Mouse (Mus musculus) stomach, postnatal 0 days (tissue): Measurements from ENCODE around the gene 2310057M21Rik.

Source experiments
- CTCF ChIP-seq: IDR thresholded peaks from 2 replicates; pipeline ENCODE4 v1.5.1; 2016; ENCODE audit warnings: antibody characterized with exemption, low read depth, mild to moderate bottlenecking, moderate library complexity
- EP300 ChIP-seq: optimal IDR thresholded peaks from 2 replicates; pipeline ENCODE3; 2016; ENCODE audit warnings: antibody characterized with exemption

DNA sequence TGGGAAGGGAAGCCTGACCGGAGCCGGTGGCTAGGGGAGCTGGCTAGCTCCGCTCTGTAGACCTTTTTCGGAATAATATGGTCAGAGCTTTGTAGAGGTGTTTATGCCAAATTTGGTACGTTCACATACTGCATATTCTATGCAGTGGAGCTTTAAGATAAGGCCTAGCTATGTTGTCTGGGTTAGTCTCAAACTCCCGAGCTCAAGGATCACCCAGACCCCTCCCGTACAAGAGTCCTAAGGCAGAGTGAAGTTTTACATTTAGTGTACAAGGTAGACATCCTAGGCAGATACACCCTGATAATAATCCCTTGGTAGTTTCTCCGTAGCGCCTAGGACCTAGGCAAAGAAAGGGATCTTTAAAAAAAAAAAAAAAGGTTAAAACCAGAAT lies 8.9 kb upstream of the 2310057M21Rik start:
- no peak for TF ChIP-seq CTCF
- no peak for TF ChIP-seq EP300
